Mouse (Mus musculus) splenic B cell, adult 2 months (primary cell): ENCODE measurements around the gene Elovl5.

Source experiments
- DNase-seq: peaks from one replicate; pipeline ENCODE4 v3.0.0-alpha.2; 2011; ENCODE audit warnings: low read depth, low spot score
- H3K27me3 ChIP-seq: 2 replicates; pipeline ENCODE4 v1.6.1; 2012; ENCODE audit warnings: mild to moderate bottlenecking, low read length, moderate library complexity, mixed read lengths; ENCODE audit not compliant: control insufficient read depth, poor library complexity, insufficient read depth, severe bottlenecking
- H3K36me3 ChIP-seq: 2 replicates; pipeline ENCODE4 v1.6.1; 2012; ENCODE audit warnings: mild to moderate bottlenecking, low read length, moderate library complexity, mixed read lengths; ENCODE audit not compliant: control insufficient read depth, poor library complexity, insufficient read depth, severe bottlenecking

Elovl5 gene

DNA sequence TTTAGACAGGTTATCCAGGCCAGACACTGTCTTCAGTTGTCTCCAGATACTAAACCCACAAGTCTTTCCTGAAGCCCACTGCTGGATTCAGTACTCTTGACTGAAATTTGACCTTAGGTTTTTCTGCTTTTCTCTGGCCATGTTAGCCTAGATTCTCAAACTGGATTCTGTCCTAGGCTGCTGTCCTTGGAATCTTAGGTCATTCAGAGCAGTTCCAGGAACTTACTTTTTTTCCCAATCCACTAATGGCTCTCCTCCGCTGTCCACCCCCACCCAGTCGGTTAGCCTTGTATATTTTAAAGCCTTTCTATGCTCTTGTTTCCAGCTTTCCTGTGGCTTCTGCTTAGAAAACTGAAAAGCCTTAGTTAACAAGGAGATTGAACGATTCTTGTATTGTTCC is 37.8 kb downstream of the Elovl5 start:
- no peak for DNase-seq
- Histone ChIP-seq H3K27me3 (no peaks in the 10 kb centered on the region), H3K36me3 (0 out of 2 replicates have a peak, but pooled peaks cover 2% of the 10 kb centered on the region)

DNA sequence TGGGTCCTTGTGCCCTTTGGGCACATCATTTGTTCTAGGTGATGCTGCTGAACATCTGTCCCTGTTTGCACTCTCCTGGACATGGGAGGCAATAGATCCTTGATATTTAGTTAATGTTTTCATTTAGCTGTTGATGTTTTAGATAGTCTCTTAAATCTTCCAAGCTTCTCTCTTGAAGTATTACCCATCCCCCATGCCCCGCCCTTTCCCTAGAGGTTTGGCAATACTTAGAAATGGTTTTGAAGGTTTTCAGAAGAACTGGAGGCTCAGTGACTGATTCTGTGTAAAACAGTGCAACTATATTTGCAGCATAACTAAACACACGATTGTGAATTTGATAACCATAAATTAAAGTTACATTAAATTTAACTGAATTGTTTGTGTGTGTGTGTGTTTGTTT is 38.3 kb downstream of the Elovl5 start:
- H3K36me3 ChIP-seq: 0 out of 2 replicates have a peak, but pooled peaks cover 2% of the 10 kb centered on the region
- no peaks in the 10 kb centered on the region for H3K27me3 ChIP-seq
- no peak for DNase-seq

DNA sequence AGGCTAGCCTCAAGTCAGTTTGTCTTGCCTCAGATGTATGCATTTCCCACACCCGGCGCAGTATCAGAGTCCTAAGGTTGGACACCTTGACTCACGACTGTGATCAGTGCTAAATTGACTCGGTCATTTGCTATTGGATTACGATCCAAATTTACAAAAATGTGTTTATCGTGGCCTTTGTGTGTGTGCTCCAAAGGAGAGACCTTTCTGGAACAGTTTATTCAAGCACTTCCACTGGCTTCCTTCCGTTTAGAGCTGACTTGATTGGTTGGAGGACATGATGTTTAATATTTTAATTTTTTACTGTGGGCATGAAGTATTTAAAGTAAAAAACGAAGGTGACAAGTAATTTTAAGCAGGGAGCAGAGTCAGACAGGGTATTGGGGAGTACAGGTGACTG is 38.8 kb downstream of the Elovl5 start:
- Histone ChIP-seq H3K36me3 (0 out of 2 replicates have a peak, but pooled peaks cover 2% of the 10 kb centered on the region), H3K27me3 (no peaks in the 10 kb centered on the region)
- no peak for DNase-seq

DNA sequence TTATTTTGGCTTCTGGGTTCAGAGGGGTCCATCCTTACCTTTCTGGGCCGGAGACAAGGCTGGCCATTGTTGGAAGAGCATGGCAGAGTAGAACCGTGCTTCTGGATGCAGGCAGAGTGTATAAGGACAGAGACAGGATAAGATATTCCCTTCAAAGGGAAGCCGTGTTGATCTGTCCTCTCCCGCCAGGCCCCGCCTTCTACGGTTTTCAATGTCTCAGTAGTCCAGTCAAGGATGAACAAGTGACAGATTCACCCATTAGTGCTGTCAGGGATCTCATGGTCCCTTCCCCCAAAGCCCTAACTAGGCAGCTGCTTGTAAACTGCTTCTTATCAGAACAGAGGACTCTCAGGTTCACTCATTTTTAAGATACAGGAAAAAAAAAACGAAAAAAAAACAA is 41.2 kb downstream of the Elovl5 start:
- Histone ChIP-seq H3K36me3 (peaks cover 2% of the 10 kb centered on the region; the same call in 1 of the 2 replicates), H3K27me3 (no peaks in the 10 kb centered on the region)
- DNase-seq: no peak

DNA sequence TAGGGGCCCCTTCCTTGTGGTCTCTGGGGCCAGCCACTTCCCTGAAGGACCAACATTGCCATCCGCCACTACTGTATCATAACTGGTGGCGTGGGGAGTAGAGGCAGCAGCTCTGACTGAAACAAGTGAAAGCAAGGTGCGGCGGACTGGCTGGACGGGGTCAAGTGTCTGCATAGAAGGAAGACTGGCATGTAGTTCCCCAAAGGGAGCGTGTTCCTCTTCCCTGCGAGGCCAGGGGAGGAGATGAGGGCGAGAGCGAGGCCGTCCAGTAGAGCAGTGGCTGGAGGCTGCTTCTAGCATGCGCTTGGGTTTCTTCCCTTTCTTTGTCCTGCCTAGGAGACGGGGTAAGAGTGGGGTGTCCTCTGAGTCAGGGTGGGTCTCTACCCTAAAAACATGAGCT is 42.6 kb downstream of the Elovl5 start:
- peaks cover 2% of the 10 kb centered on the region; the same call in 1 of the 2 replicates for H3K36me3 ChIP-seq
- H3K27me3 ChIP-seq: no peaks in the 10 kb centered on the region
- no peak for DNase-seq

DNA sequence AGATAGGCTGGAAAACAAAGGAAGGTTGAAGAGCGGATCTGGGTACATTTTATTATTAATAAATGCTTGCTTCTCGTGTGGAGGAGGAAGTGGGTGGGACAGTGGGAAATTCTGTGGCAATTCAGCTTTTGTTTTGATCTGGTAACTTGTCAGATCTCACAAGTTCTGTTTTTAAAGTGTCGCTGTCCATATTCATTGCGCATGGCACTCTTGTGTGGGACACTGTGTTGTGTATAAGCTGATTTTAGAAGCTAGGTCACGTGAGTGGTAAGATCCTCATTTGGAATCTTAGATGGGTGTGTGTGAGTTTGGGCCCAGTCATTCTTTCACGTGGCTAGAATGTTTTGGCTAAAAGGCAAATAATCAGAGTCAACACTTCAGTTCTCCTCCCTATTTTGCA is 44.2 kb downstream of the Elovl5 start:
- DNase-seq: no peak
- Histone ChIP-seq H3K27me3 (no peaks in the 10 kb centered on the region), H3K36me3 (peaks cover 2% of the 10 kb centered on the region; the same call in 1 of the 2 replicates)

DNA sequence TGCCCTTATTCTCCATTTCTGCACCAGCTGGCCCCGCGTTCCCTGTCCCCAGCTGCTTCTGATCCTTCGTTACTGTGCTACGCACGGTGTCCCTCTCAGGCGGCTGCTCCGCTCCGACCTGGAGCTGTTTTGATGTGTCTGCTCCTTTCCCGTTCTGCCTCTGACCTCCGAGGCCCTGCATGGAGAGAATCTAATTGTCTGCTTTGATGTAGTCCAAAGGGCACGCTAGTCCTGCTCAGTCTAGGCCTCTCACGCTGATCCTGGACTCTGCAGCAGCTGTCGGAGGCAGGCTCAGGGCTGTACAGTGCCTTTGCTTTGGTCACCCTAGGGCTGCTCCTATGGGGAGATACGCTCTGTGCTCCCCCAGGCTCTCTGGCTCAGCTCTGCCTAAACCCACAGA is 46.9 kb downstream of the Elovl5 start:
- Histone ChIP-seq H3K27me3 (no peaks in the 10 kb centered on the region), H3K36me3 (peaks cover 2% of the 10 kb centered on the region; the same call in 1 of the 2 replicates)
- DNase-seq: no peak

DNA sequence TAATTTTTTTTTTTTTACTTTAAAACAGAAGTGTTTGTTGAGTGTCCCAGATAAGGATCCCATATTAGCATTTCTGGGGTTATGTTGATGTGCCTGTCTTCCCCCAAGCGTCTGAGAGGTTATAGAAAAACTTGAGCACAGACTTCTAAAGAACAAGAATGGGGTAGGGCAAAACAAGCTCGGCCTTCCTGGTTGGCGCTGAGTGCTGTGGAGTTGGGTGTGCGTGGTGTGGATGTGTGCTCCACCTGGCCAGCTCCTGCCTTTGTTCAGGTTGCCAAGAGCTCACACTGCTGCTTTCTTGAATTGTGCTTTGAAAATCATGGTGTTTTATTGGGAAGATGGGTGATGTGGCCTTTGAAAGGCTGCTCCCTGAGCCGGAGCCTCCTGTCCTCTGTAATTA is 48.1 kb downstream of the Elovl5 start:
- Histone ChIP-seq H3K27me3 (no peaks in the 10 kb centered on the region), H3K36me3 (peaks cover 2% of the 10 kb centered on the region; the same call in 1 of the 2 replicates)
- DNase-seq: no peak

DNA sequence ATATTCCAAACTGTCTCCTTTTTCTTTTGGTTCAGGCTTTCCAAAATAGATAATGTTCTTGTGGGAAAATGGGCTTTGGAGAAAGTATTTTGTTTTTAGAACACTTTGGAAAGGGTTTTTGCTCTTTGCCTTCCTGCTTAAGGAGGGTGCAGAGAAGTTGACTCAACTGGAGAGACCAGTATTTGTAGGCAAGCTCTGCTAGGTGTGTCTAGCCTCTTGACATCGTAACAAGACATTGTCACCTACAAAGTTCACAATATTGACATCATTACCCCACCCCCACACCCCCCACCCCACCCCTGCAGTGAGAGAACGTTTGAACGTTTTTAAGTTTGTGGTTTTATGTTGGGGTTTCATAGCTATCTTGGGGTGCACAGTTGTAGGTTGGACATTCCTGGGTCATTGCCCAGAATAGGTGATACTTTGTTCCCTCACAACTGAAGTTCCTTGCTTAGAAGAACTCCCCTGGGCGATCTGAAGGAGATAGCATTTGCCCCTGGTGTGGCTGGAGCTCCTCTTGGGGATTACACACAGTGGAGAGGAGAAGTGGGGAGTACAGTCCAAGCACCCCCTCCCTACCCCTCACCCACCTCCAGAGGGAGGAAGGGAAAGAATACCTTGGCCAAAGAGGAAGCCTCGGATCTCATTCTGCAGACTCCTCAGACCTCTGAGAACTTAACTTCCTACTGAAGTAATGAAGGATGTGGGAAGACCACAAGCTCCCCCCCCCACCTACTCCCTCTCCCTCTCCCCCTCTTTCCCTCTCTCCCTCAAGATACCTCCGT is 48.8 kb downstream of the Elovl5 start:
- Histone ChIP-seq H3K36me3 (peaks cover 2% of the 10 kb centered on the region; the same call in 1 of the 2 replicates), H3K27me3 (no peaks in the 10 kb centered on the region)
- no peak for DNase-seq

DNA sequence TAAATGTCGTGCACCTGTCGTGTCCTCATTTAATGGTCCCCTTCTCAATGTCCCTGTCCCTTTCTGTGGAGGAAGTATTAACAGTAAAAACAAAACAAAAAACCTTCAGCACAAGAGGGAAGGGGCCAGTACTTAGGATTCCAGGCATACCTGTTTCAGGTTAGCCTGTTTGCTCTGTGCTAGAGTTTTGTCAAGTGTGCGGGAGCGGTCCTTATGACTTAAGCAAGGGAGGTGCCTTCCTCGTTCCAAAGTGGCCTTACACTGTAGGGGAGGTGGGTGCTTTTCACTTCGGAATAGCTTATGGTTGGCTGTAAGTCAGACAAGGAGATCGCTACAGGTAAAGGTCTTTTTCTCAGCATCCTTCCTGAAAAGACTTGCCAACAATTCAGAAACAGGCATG is 49.7 kb downstream of the Elovl5 start:
- DNase-seq: no peak
- H3K36me3 ChIP-seq: peaks cover 2% of the 10 kb centered on the region; the same call in 1 of the 2 replicates
- H3K27me3 ChIP-seq: no peaks in the 10 kb centered on the region

DNA sequence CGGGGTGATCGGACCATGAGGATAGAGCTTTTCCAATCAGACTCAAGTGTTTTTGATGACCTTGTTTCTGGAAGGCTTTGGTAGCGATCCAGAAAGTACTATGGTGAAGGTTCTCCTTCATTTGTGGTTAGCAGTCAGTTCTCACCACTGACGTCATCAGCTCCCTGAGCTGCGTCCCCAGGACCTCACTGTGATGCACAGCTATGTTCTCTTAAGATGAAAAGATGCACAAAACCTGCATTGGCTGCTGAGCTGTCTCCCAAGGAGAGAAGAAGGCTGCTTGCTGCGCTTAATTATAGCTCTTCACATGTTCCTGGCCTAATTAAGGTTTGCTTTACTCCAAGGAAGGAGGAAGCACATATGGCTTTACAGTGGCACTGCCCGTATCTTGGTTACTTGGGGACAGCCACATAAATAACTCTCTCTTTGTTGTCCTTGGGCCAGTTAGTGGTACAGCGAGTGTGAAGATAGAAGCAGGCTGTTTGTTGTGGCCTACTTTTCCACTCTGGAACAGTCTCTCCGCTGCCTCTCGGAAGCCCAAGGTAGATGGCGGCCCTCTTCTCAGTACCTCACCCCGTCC is 50.5 kb downstream of the Elovl5 start:
- DNase-seq: no peak
- Histone ChIP-seq H3K36me3 (peaks cover 2% of the 10 kb centered on the region; the same call in 1 of the 2 replicates), H3K27me3 (no peaks in the 10 kb centered on the region)

DNA sequence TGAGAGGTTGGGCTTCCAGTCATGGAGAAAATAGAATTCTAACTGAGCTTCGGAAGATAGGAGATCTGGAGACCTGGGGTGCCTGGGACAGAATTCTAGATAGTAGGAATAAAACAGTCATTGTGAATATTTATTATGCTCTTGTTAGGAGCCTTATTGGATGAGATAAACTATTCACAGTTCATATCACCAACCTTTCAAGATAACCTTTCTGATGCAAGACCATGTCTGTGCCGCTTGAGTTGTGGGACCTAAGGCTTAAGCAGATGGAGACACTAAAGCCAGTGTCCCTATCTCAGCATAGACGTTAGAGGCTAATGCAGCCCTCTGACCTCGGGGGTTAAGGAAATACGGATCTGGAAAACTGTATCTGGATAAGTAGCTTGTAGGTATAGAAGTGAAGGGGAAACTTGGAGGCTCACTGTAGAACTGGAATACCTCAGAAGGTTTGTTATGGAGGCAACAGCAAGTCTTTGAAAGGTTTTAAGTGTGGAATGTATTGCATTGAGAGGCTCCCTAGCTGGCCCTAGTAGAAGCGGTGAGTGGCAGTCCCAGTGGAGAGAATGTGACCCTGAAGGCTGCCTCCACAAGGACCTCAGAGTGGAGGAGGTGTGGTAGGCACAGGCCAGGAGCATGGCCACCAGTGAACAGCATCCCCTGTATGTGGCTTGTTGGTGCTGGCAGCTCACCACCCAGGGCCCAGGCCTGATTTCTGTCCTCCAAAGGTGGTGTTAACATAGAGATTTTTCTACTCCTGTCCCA is 52.2 kb downstream of the Elovl5 start:
- Histone ChIP-seq H3K27me3 (no peaks in the 10 kb centered on the region), H3K36me3 (0 out of 2 replicates have a peak, but pooled peaks cover 2% of the 10 kb centered on the region)
- DNase-seq: no peak

DNA sequence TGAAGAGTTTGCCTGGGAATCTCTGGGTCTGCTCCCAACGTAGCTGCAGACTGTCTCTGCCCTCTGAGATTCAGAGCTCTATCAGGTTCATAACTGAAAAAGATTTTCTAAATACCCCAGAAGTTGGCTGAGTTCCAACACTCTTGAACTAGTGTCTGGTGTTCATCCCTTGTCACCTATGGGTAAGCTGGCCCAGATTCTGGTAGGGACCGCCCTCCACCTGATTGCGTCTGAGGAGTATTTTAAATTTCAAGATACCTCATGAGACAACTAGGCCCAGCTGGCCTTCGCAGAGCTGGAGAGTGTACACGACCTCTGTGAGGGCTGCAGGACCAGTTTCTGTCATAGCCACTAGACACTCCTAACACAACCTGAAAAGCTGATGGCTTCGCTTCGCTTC is 61.8 kb downstream of the Elovl5 start:
- peaks cover 18% of the 10 kb centered on the region for H3K36me3 ChIP-seq
- no peak for DNase-seq
- H3K27me3 ChIP-seq: no peaks in the 10 kb centered on the region

DNA sequence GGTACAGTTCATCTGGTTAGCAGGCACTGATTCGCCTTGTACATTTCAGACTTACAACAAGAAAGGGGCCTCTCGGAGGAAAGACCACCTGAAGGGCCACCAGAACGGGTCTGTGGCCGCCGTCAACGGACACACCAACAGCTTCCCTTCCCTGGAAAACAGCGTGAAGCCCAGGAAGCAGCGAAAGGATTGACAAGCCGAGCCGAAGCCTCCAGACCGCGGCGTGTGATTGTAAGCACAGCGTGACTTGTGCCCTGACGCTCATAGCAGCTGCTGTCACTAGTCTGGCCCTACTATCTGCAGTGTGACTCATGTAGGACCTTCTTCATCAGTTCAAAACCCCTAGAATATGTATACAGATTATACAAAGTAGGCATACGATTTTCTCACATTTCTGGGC is 65.5 kb downstream of the Elovl5 start:
- DNase-seq: no peak
- Histone ChIP-seq H3K36me3 (peaks cover 13% of the 10 kb centered on the region), H3K27me3 (no peaks in the 10 kb centered on the region)

DNA sequence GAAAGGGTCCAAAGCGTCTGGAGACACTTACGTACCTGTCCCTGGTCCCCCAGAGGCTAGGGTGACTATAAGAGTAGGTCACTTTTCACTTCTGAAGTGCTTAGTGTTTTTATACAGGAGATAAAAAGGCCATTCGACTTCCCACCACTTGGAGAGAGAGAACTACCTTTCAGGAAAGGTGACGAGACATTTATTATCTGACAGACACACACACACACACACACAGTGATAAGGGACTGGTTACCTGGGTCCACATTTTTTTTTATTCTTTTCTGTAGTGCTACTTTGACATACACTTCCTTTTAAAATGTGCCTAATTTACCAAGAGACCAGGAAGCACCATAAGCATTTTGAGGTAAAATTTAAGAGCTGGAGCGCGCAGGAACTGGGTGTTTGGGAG is 66.4 kb downstream of the Elovl5 start:
- Histone ChIP-seq H3K36me3 (peaks cover 13% of the 10 kb centered on the region), H3K27me3 (no peaks in the 10 kb centered on the region)
- DNase-seq: no peak
